Mouse (Mus musculus): ENCODE results near the gene Tmcc3. TPM values are rescaled to one million over a fixed set of nuclear protein-coding genes. Genes with fewer than 3 reads are reported as not detected.
"Not testable (repeated sequence)": the region's sequence is repeated elsewhere in the genome, so short reads cannot be mapped to it uniquely, and the experiment has no call there.

Gene Tmcc3
- polyA plus RNA-seq, 1 experiment from 2014 or later, result 11.3 TPM

DNA sequence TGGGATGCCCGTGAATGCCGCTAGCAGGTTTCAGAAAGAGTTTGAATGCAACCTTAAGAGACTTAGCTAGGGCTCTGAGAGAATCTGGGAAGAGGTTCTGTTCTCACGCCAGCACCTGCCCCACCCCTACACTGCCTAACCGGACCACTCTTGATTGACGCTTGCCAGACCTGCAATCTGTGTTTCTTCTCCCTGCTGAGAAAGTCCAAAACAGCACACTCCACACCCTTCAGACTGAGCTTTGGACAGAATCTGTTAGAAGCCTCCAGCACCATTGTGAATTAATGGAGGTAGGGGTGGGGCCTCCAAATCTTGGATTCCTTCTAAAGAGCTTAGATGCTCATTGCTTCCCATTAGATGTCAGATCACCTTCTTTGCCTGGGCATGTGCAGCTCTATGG, 277.2 kb downstream of the Tmcc3 start:
- no peak overlapping the region for H3K9ac ChIP-seq (replicated peaks; ENCODE audit: low read length)
- no peak overlapping the region for H3K27ac ChIP-seq (replicated peaks; ENCODE audit: low read depth, low read length)
- H3K4me2 ChIP-seq (ENCODE audit: low read length), result no peak overlapping the region
- no peaks in the 10 kb centered on the region for H3K36me3 ChIP-seq (ENCODE audit: control insufficient read depth, insufficient read depth, low read length)
- no peaks in the 10 kb centered on the region for H3K9me3 ChIP-seq (ENCODE audit: control insufficient read depth, low read length)
- peaks cover 24% of the 10 kb centered on the region for H3K4me1 ChIP-seq (ENCODE audit: control insufficient read depth, insufficient read depth, low read length)
- H3K27me3 ChIP-seq (ENCODE audit: control insufficient read depth, insufficient read depth, low read length), result no peaks in the 10 kb centered on the region
- no peak for ATAC-seq (ENCODE audit: low FRiP score, low TSS enrichment)
- no peak overlapping the region for H3K4me3 ChIP-seq (replicated peaks; ENCODE audit: low read depth, low read length)
- WGBS, result 88% methylated on average over 5 of the region's 5 CpGs
- no peak for DNase-seq

DNA sequence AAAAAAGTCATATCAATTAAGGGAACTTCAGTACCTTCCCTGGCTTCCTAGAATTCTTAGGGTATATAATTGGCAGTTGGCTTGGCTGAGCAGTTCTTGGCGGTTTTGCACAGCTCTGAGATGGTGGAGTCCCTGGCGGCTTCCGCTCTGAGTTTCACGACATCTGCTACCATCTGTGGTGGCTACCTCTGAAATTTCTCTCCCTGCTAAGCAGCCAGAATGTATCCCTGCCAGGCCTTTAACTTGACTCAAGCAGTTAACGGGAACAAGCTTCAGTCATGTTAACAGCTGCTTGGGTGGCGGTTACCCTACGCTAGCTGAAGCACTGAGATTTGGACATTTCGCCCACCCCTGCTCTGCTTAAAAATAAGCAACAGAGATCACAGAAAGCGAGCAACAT, 284.0 kb downstream of the Tmcc3 start:
- Histone ChIP-seq H3K9me3 (ENCODE audit: control insufficient read depth, low read length) (no peaks in the 10 kb centered on the region), H3K36me3 (ENCODE audit: control insufficient read depth, insufficient read depth, low read length) (no peaks in the 10 kb centered on the region), H3K27ac (replicated peaks; ENCODE audit: low read depth, low read length) (no peak overlapping the region), H3K4me1 (ENCODE audit: control insufficient read depth, insufficient read depth, low read length) (no peaks in the 10 kb centered on the region), H3K4me3 (replicated peaks; ENCODE audit: low read depth, low read length) (no peak overlapping the region), H3K9ac (replicated peaks; ENCODE audit: low read length) (no peak overlapping the region), H3K27me3 (ENCODE audit: control insufficient read depth, insufficient read depth, low read length) (no peaks in the 10 kb centered on the region), H3K4me2 (ENCODE audit: low read length) (no peak overlapping the region)
- WGBS, result 84% methylated on average over 9 of the region's 9 CpGs
- ATAC-seq (ENCODE audit: low FRiP score, low TSS enrichment) (no peak), DNase-seq (no peak)

DNA sequence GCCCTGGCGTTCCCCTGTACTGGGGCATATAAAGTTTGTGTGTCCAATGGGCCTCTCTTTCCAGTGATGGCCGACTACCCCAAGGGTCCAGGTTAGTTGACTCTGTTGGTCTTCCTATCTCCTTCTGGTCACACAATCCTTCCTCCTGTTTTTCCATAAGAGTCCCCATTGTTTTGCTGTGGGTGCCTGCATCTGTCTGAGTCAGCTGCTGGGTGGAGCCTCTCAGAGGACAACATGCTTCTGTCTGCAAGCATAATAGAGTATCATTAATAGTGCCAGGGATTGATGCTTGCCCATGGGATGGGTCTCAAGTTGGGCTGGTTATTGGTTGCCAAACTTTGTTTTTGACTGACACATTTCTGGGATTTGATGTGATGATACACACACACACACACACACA, 288.1 kb downstream of the Tmcc3 start:
- not testable (repeated sequence) for ATAC-seq (ENCODE audit: low FRiP score, low TSS enrichment); H3K9me3 ChIP-seq (ENCODE audit: control insufficient read depth, low read length); H3K4me3 ChIP-seq (replicated peaks; ENCODE audit: low read depth, low read length); H3K9ac ChIP-seq (replicated peaks; ENCODE audit: low read length); DNase-seq; H3K4me2 ChIP-seq (ENCODE audit: low read length); H3K4me1 ChIP-seq (ENCODE audit: control insufficient read depth, insufficient read depth, low read length); H3K36me3 ChIP-seq (ENCODE audit: control insufficient read depth, insufficient read depth, low read length); H3K27ac ChIP-seq (replicated peaks; ENCODE audit: low read depth, low read length); H3K27me3 ChIP-seq (ENCODE audit: control insufficient read depth, insufficient read depth, low read length)
- WGBS, result 73% methylated on average over 2 of the region's 2 CpGs

DNA sequence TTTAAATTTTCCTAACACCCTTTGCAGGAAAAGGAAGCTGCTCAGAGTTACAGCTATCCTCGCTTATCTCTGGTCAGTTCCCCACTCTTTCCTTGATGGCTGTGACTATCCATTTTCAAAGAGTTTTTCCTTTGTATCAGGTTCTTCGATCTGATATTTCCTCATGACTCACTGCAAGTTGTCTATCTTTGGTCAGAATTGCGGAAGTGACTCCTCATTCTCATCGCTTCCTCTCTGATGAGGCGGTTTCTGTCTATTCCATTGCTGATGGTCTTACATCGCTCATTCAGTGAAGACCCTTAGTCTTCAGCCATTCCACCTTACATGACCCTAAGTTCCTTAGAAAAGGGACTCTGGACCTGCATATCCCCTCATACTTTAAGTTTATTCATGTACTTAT, 289.3 kb downstream of the Tmcc3 start:
- no peaks in the 10 kb centered on the region for H3K4me1 ChIP-seq (ENCODE audit: control insufficient read depth, insufficient read depth, low read length)
- ATAC-seq (ENCODE audit: low FRiP score, low TSS enrichment), result no peak
- DNase-seq, result no peak
- H3K9ac ChIP-seq (replicated peaks; ENCODE audit: low read length), result no peak overlapping the region
- H3K36me3 ChIP-seq (ENCODE audit: control insufficient read depth, insufficient read depth, low read length), result no peaks in the 10 kb centered on the region
- H3K27ac ChIP-seq (replicated peaks; ENCODE audit: low read depth, low read length), result no peak overlapping the region
- no peak overlapping the region for H3K4me3 ChIP-seq (replicated peaks; ENCODE audit: low read depth, low read length)
- no peaks in the 10 kb centered on the region for H3K27me3 ChIP-seq (ENCODE audit: control insufficient read depth, insufficient read depth, low read length)
- H3K9me3 ChIP-seq (ENCODE audit: control insufficient read depth, low read length), result no peaks in the 10 kb centered on the region
- 93% methylated on average over 6 of the region's 6 CpGs for WGBS
- H3K4me2 ChIP-seq (ENCODE audit: low read length), result no peak overlapping the region

DNA sequence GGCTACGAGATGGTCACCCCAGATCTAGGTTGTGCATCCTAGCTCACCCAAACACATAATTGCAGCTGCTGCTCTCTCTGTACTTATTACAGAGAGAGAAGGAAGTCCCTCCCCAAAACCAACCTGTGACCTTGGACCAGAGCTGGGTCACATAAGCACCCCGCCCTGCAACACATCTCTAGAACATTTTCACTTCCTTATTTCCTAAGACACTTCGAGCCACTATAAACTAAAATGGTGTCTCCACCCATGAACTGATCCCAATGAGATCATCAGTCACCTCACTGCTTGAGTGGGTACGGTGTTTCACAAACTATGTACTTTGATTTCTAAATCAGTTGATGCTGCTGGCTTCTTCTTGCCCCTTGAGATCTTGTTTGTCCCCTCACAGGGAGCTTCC, 293.7 kb downstream of the Tmcc3 start:
- H3K9me3 ChIP-seq (ENCODE audit: control insufficient read depth, low read length), result no peaks in the 10 kb centered on the region
- no peaks in the 10 kb centered on the region for H3K36me3 ChIP-seq (ENCODE audit: control insufficient read depth, insufficient read depth, low read length)
- no peak overlapping the region for H3K9ac ChIP-seq (replicated peaks; ENCODE audit: low read length)
- no peak for ATAC-seq (ENCODE audit: low FRiP score, low TSS enrichment)
- H3K4me1 ChIP-seq (ENCODE audit: control insufficient read depth, insufficient read depth, low read length), result no peaks in the 10 kb centered on the region; the same call in 1 of the 2 replicates
- no peaks in the 10 kb centered on the region for H3K27me3 ChIP-seq (ENCODE audit: control insufficient read depth, insufficient read depth, low read length)
- H3K27ac ChIP-seq (replicated peaks; ENCODE audit: low read depth, low read length), result no peak overlapping the region
- DNase-seq, result no peak
- 94% methylated on average over 4 of the region's 4 CpGs for WGBS
- H3K4me2 ChIP-seq (ENCODE audit: low read length), result no peak overlapping the region
- H3K4me3 ChIP-seq (replicated peaks; ENCODE audit: low read depth, low read length), result no peak overlapping the region

DNA sequence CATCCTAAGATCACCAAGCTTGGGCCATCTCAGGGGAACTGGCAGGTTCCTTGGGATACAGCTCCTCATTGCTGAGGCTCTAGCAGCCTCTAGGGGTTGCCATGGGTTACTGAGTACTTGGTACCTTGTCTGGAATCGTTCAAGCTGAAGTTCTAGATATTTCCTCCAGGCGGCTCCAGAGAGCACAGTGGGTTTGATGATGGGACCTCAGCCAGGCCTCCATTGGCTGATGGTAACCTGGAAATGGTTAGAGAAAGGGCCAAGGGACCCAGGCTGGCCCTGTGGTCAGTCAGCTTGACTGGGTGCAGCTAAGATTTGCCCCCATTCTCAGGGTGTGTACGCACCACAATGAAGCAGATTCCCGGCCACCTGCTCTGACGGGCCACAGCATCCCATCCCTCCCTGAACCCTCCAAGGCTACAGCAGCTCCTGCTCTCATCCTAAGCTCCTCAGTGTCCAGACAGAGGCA, 297.6 kb downstream of the Tmcc3 start:
- no peaks in the 10 kb centered on the region for H3K27me3 ChIP-seq (ENCODE audit: control insufficient read depth, insufficient read depth, low read length)
- peaks cover 14% of the 10 kb centered on the region for H3K4me1 ChIP-seq (ENCODE audit: control insufficient read depth, insufficient read depth, low read length)
- DNase-seq, result peak; percentile 77
- peak; percentile 34; the same call in 1 of the 2 replicates for ATAC-seq (ENCODE audit: low FRiP score, low TSS enrichment)
- H3K36me3 ChIP-seq (ENCODE audit: control insufficient read depth, insufficient read depth, low read length), result no peaks in the 10 kb centered on the region
- no peak overlapping the region for H3K9ac ChIP-seq (replicated peaks; ENCODE audit: low read length)
- H3K4me2 ChIP-seq (ENCODE audit: low read length), result no peak overlapping the region
- no peaks in the 10 kb centered on the region for H3K9me3 ChIP-seq (ENCODE audit: control insufficient read depth, low read length)
- no peak overlapping the region for H3K4me3 ChIP-seq (replicated peaks; ENCODE audit: low read depth, low read length)
- 51% methylated on average over 5 of the region's 5 CpGs for WGBS
- no peak overlapping the region for H3K27ac ChIP-seq (replicated peaks; ENCODE audit: low read depth, low read length)

DNA sequence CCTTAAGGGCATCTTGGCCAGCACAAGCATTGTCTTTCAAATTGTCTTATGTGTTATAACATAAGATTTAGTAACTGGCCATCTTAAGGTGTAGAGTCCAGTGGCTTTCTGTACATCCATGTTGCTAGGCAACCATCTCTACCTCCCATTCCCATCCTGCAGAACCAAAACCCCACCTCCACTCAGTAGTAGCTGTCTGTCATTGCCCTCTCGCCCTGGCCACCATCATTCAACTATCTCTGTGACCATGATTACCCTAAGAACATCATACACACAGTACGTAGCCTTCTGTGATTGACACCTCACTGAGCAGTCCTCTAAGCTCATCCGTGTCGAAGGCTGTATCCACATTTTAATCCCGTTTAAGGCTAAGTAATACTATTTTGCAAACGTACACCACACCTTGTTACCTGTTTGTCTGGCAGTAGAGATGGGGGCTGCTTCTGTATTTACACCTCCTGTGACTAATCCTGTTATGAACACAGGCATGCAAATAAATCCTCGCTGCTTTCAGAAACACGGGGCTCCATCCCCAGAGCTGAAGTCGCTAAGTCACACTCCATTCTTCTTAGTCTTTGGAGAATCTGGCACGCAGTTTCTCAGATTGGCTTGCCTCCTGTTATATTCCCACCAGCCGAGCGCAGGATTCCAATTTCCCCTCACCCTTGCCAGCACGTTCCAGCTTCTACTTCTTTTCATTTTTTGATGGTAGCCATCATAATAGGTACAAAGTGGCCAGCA, 299.6 kb downstream of the Tmcc3 start:
- peaks cover 14% of the 10 kb centered on the region for H3K4me1 ChIP-seq (ENCODE audit: control insufficient read depth, insufficient read depth, low read length)

DNA sequence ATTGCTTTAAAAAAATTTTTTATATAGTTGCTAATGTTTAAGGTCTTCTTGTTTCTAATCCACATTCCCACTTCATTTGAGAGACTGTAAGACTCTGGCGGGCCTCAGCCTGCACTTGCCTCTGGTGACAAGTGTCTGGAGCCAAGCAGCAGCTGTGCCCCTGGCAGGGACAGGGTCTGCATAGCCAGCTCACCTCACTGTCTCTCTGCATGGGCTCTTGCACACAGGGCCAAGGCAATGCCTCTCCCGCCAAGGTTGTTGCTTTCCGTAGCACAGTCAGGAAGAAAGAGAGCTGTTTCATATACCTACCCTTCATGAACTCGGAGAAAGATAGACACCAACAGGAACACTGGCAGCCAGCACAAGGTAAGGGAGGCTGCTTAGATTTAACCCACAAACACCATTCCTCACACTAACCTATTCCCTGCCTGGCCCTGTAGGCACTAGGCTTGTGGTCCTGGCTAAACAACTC, 300.3 kb downstream of the Tmcc3 start:
- no peak overlapping the region for H3K4me2 ChIP-seq (ENCODE audit: low read length)
- H3K27ac ChIP-seq (replicated peaks; ENCODE audit: low read depth, low read length), result 0 out of 2 replicates have a peak overlapping the region, but pooled peaks have one; percentile 28
- H3K27me3 ChIP-seq (ENCODE audit: control insufficient read depth, insufficient read depth, low read length), result no peaks in the 10 kb centered on the region
- no peaks in the 10 kb centered on the region for H3K36me3 ChIP-seq (ENCODE audit: control insufficient read depth, insufficient read depth, low read length)
- H3K4me1 ChIP-seq (ENCODE audit: control insufficient read depth, insufficient read depth, low read length), result peaks cover 14% of the 10 kb centered on the region
- peak; percentile 53 for DNase-seq
- no peaks in the 10 kb centered on the region for H3K9me3 ChIP-seq (ENCODE audit: control insufficient read depth, low read length)
- no peak overlapping the region for H3K9ac ChIP-seq (replicated peaks; ENCODE audit: low read length)
- 74% methylated on average over 4 of the region's 4 CpGs for WGBS
- no peak overlapping the region for H3K4me3 ChIP-seq (replicated peaks; ENCODE audit: low read depth, low read length)
- ATAC-seq (ENCODE audit: low FRiP score, low TSS enrichment), result no peak

More for the DNA sequence above, 299.6 kb downstream of the Tmcc3 start:
- 22% methylated on average over 13 of the region's 13 CpGs for WGBS
- ATAC-seq (ENCODE audit: low FRiP score, low TSS enrichment), result peak; percentile 50; the same call in 1 of the 2 replicates
- H3K4me3 ChIP-seq (replicated peaks; ENCODE audit: low read depth, low read length), result no peak overlapping the region
- H3K27me3 ChIP-seq (ENCODE audit: control insufficient read depth, insufficient read depth, low read length), result no peaks in the 10 kb centered on the region
- DNase-seq, result peak; percentile 55
- H3K27ac ChIP-seq (replicated peaks; ENCODE audit: low read depth, low read length), result no peak overlapping the region
- no peaks in the 10 kb centered on the region for H3K36me3 ChIP-seq (ENCODE audit: control insufficient read depth, insufficient read depth, low read length)
- no peaks in the 10 kb centered on the region for H3K9me3 ChIP-seq (ENCODE audit: control insufficient read depth, low read length)
- no peak overlapping the region for H3K9ac ChIP-seq (replicated peaks; ENCODE audit: low read length)
- no peak overlapping the region for H3K4me2 ChIP-seq (ENCODE audit: low read length)

DNA sequence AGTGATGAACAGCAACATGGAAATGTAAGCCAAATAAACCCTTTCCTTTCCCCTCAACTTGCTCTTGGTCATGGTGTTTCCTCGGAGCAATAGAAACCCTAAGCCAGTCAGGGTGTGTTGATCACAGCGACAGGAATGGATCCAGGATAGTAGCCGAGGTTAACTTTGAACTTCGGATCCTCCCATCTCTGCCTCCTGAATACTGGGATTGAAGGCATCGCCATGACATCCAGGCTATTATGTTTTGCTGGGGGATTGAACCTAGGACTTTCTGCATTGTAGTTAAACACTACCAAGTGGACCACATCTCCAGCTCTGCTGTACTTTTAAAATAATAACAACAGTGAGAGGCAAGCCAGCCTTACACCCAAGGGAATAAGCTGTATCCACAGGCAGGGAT, 307.8 kb downstream of the Tmcc3 start:
- no peak overlapping the region for H3K4me3 ChIP-seq (replicated peaks; ENCODE audit: low read depth, low read length)
- no peak overlapping the region for H3K4me2 ChIP-seq (ENCODE audit: low read length)
- H3K9ac ChIP-seq (replicated peaks; ENCODE audit: low read length), result no peak overlapping the region
- 85% methylated on average over 5 of the region's 5 CpGs for WGBS
- peaks cover 35% of the 10 kb centered on the region for H3K4me1 ChIP-seq (ENCODE audit: control insufficient read depth, insufficient read depth, low read length)
- DNase-seq, result no peak
- H3K9me3 ChIP-seq (ENCODE audit: control insufficient read depth, low read length), result no peaks in the 10 kb centered on the region
- no peaks in the 10 kb centered on the region for H3K36me3 ChIP-seq (ENCODE audit: control insufficient read depth, insufficient read depth, low read length)
- no peaks in the 10 kb centered on the region for H3K27me3 ChIP-seq (ENCODE audit: control insufficient read depth, insufficient read depth, low read length)
- ATAC-seq (ENCODE audit: low FRiP score, low TSS enrichment), result no peak
- H3K27ac ChIP-seq (replicated peaks; ENCODE audit: low read depth, low read length), result no peak overlapping the region

Measured in midbrain, embryonic 14.5 days (tissue).